ENCODE assay signal across 9 mouse cellular contexts in the genomic region with DNA sequence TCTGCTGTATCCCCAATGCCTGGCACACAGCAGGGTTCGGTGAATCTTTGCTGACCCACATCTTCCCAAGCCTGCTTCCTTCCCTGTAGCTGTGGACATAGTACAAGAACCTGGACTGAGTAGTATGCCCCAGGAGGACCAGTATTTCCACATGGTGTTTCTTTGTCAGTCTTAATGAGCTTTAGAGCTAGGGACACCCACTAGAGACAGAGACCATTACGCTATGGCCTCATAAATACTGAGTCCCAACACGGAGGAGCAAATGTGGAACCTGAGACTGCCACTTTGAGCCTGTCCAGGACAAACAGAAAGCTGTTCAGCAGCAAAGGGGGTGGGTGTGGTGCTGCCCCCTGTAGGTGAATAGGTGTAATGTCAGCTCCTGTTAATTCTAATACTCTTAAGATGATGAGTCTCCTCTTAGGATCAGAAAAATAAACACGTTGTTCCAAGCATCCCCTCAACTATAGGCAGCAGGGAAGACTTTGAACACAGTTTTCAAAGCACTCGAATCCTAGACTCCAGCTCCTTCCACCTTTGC. TPM values are rescaled to one million over a fixed set of nuclear protein-coding genes. Genes with fewer than 3 reads are reported as not detected.
A peak's percentile ranks its signal among the peaks of the same experiment; 100 is the strongest.
DNase-seq lines count a peak whose midpoint lies in the region; ATAC-seq and TF ChIP-seq lines count a peak whose summit lies in the region.
"Had no signal": no experiment of that assay in that cellular context is flagged by ENCODE, and none has a peak within 500 bp of the region (broad histone marks: within the 10 kb centered on the region; RNA-seq: fewer than 3 reads in every experiment).

No protein-coding gene starts in this region.

- no peaks in the 10 kb centered on the region for H3K36me3 ChIP-seq in liver, adult 2 months (ENCODE audit: control insufficient read depth, insufficient read depth, low read length)
- H3K36me3 ChIP-seq in liver, embryonic 11.5 days (ENCODE audit: control insufficient read depth, insufficient read depth, low read length), result no peaks in the 10 kb centered on the region
- H3K36me3 ChIP-seq in ES-E14 (ENCODE audit: control insufficient read depth, insufficient read depth, low read length, poor library complexity, severe bottlenecking), result no peaks in the 10 kb centered on the region
- H3K36me3 ChIP-seq: embryonic facial prominence, embryonic 13.5 days had no signal

- no peaks in the 10 kb centered on the region for H3K9me3 ChIP-seq in liver, embryonic 11.5 days (ENCODE audit: control insufficient read depth, low read length)
- H3K9me3 ChIP-seq in ES-E14 (ENCODE audit: control insufficient read depth, insufficient read depth, low read depth, low read length), result no peaks in the 10 kb centered on the region
- H3K9me3 ChIP-seq: embryonic facial prominence, embryonic 13.5 days had no signal

- H3K4me3 ChIP-seq in liver, adult 2 months (ENCODE audit: insufficient read depth, low read depth, low read length), result no peak overlapping the region
- no peak overlapping the region for H3K4me3 ChIP-seq in liver, embryonic 11.5 days (ENCODE audit: low read depth, low read length)
- no peak overlapping the region for H3K4me3 ChIP-seq in ES-E14 (ENCODE audit: insufficient read depth in 1 of 2, low read depth in 1 of 2, low read length in 2 of 2, poor library complexity in 1 of 2, severe bottlenecking in 1 of 2)
- H3K4me3 ChIP-seq: embryonic facial prominence, embryonic 13.5 days had no signal

- H3K4me1 ChIP-seq in liver, adult 2 months (ENCODE audit: control insufficient read depth, insufficient read depth, low read length), result no peaks in the 10 kb centered on the region
- no peaks in the 10 kb centered on the region for H3K4me1 ChIP-seq in liver, embryonic 11.5 days (replicated peaks; ENCODE audit: control insufficient read depth, insufficient read depth, low read length)
- no peaks in the 10 kb centered on the region for H3K4me1 ChIP-seq in ES-E14 (ENCODE audit: control insufficient read depth in 2 of 2, insufficient read depth in 2 of 2, low read length in 2 of 2, poor library complexity in 1 of 2)
- H3K4me1 ChIP-seq: embryonic facial prominence, embryonic 13.5 days had no signal

- TF ChIP-seq POLR2A in liver, adult 2 months (IDR thresholded peaks at IDR 0.05; ENCODE audit: extremely low read depth, insufficient read depth, low read length), result no peak
- TF ChIP-seq POLR2A in brain, embryonic 14.5 days (IDR thresholded peaks at IDR 0.05; ENCODE audit: borderline replicate concordance, extremely low read depth, insufficient read depth, insufficient read length, poor library complexity, severe bottlenecking), result no peak

- no peaks in the 10 kb centered on the region for H3K27me3 ChIP-seq in liver, adult 2 months (ENCODE audit: control insufficient read depth, insufficient read depth, low read length)
- no peaks in the 10 kb centered on the region for H3K27me3 ChIP-seq in liver, embryonic 11.5 days (replicated peaks; ENCODE audit: control insufficient read depth, insufficient read depth, low read length)
- H3K27me3 ChIP-seq: embryonic facial prominence, embryonic 13.5 days had no signal

- TF ChIP-seq CTCF in liver, adult 2 months (IDR thresholded peaks at IDR 0.05; ENCODE audit: low read depth, low read length), result peak; percentile 55; the same call in 1 of the 2 replicates
- peak; percentile 64; the same call in 1 of the 2 replicates for TF ChIP-seq CTCF in brain, embryonic 14.5 days (IDR thresholded peaks at IDR 0.05; ENCODE audit: borderline replicate concordance, extremely low read depth, insufficient read depth, insufficient read length)

- H3K79me2 ChIP-seq in liver, adult 2 months (ENCODE audit: control insufficient read depth, insufficient read depth, low read length), result no peaks in the 10 kb centered on the region

- no peak overlapping the region for H3K4me2 ChIP-seq in liver, embryonic 11.5 days
- H3K4me2 ChIP-seq: embryonic facial prominence, embryonic 13.5 days had no signal

- H3K27ac ChIP-seq in liver, adult 2 months (replicated peaks; ENCODE audit: insufficient read depth, low read depth, low read length), result no peak overlapping the region
- no peak overlapping the region for H3K27ac ChIP-seq in liver, embryonic 11.5 days (ENCODE audit: low read depth, low read length)
- no peak overlapping the region for H3K27ac ChIP-seq in ES-E14 (ENCODE audit: insufficient read depth, low read depth, low read length, poor library complexity, severe bottlenecking)
- H3K27ac ChIP-seq: embryonic facial prominence, embryonic 13.5 days had no signal

- no peak for ATAC-seq in liver, embryonic 11.5 days (replicated peaks; ENCODE audit: low FRiP score)
- ATAC-seq in cerebellum, adult (ENCODE audit: insufficient number of reproducible peaks, low FRiP score, low TSS enrichment), result no peak

- WGBS in liver, adult 2 months, result 51% methylated on average over 5 of the region's 5 CpGs
- 43% methylated on average over 5 of the region's 5 CpGs for WGBS in liver, embryonic 11.5 days

- no peak overlapping the region for H3K9ac ChIP-seq in liver, adult 2 months (ENCODE audit: low read depth, low read length)
- no peak overlapping the region for H3K9ac ChIP-seq in liver, embryonic 11.5 days (ENCODE audit: low read depth, low read length)
- no peak overlapping the region for H3K9ac ChIP-seq in ES-E14 (ENCODE audit: insufficient read depth, low read depth, low read length, poor library complexity, severe bottlenecking)
- H3K9ac ChIP-seq: embryonic facial prominence, embryonic 13.5 days had no signal

- in situ Hi-C loops in ES-E14 (cut with MboI; ENCODE audit: low sequenced_read_pairs in 2 of 2, unreplicated experiment in 2 of 2), result loop anchor here in 1 of 2 experiments (25.0 kb wide), 1 partner anchor 185 kb away; no protein-coding TSS in a partner anchor

- DNase-seq in liver, adult 2 months (ENCODE audit: extremely low read depth, low read depth, low spot score), result no peak
- DNase-seq in liver, embryonic 11.5 days (ENCODE audit: low spot score), result no peak
- peak; percentile 30 for DNase-seq in ES-E14 (ENCODE audit: low read depth, low spot score)
- no peak for DNase-seq in brain, embryonic 14.5 days (ENCODE audit: low read depth)
- DNase-seq in naive thymus-derived CD4-positive, alpha-beta T cell, adult 2 months (ENCODE audit: low read depth), result peak; percentile 38
- no peak for DNase-seq in frontal cortex, adult 2 months (ENCODE audit: extremely low spot score in 1 of 2, low spot score in 1 of 2)

TF ChIP-seq in ES-E14, 5 proteins besides CTCF, POLR2A, EP300 and RAD21:
- TF ChIP-seq CHD2 (IDR thresholded peaks at IDR 0.05; ENCODE audit: low read depth, low read length), result no peak
- TF ChIP-seq MAFK (IDR thresholded peaks at IDR 0.05; ENCODE audit: insufficient read depth, low read depth, low read length), result no peak
- TF ChIP-seq ZNF384 (IDR thresholded peaks at IDR 0.05; ENCODE audit: low read depth, low read length), result no peak
- TF ChIP-seq ZC3H11A (IDR thresholded peaks at IDR 0.05; ENCODE audit: borderline replicate concordance, low read depth, low read length), result no peak
- no peak for TF ChIP-seq HCFC1 (IDR thresholded peaks at IDR 0.05; ENCODE audit: borderline replicate concordance, insufficient read depth, low read length)

RNA-seq across cellular contexts. Expression of a gene that starts 44.4 kb away (rescaled TPM):
- 224 and 226 TPM in 2 replicates for total RNA-seq in liver, adult 2 months (2014; rRNA removed)
- polyA plus RNA-seq in liver, adult 2 months (2012; rRNA removed), result 89.1 and 95.4 TPM in 2 replicates
- 476 and 508 TPM in 2 replicates for polyA plus RNA-seq in liver, embryonic 11.5 days (2014; fragmentation: Nextera tagmentation; extraction: Ambion mirVana)
- total RNA-seq in ES-E14 (2012; rRNA removed), result 632 and 901 TPM in 2 replicates
- 178 and 194 TPM in 2 replicates for polyA plus RNA-seq in brain, embryonic 14.5 days (2012; rRNA removed)
- 90.9 and 96.1 TPM in 2 replicates for polyA plus RNA-seq in frontal cortex, adult 2 months (2012; rRNA removed)

RNA-seq across cellular contexts. Expression of a gene that starts 45.3 kb away (rescaled TPM):
- total RNA-seq in liver, adult 2 months (2014; rRNA removed), result not detected in 2 replicates
- not detected in 2 replicates for polyA plus RNA-seq in liver, adult 2 months (2012; rRNA removed)
- polyA plus RNA-seq in liver, embryonic 11.5 days (2014; fragmentation: Nextera tagmentation; extraction: Ambion mirVana), result 0.53 and 0.82 TPM in 2 replicates
- 1.0 and 1.2 TPM in 2 replicates for total RNA-seq in ES-E14 (2012; rRNA removed)
- 5.4 and 6.4 TPM in 2 replicates for polyA plus RNA-seq in brain, embryonic 14.5 days (2012; rRNA removed)
- polyA plus RNA-seq in frontal cortex, adult 2 months (2012; rRNA removed), result 91.9 and 94.0 TPM in 2 replicates
- total RNA-seq: heart, postnatal 25 days had no signal

Comparison
In these comparisons a context has a peak if more than half of its experiments do, and no peak if none do; other contexts are left out.
1. DNase-seq: peak in ES-E14 (single experiment) and naive thymus-derived CD4-positive, alpha-beta T cell, adult 2 months (single experiment); none in liver, adult 2 months (single experiment), liver, embryonic 11.5 days (single experiment), brain, embryonic 14.5 days (single experiment) and frontal cortex, adult 2 months (0 of 2).
2. RNA of a gene that starts 45.3 kb away (polyA plus RNA-seq): 91.9 to 94.0 TPM in frontal cortex, adult 2 months; 5.4 to 6.4 TPM in brain, embryonic 14.5 days, 0.53 to 0.82 TPM in liver, embryonic 11.5 days and not detected in liver, adult 2 months; every median in the first group is over 10 times any median in the second.